Comparison of ENCODE assay signal across 14 mouse cellular contexts in genomic region chr3:89224796-89225195, GRCm38 (mm10). TPM values are rescaled to one million over a fixed set of nuclear protein-coding genes. Genes with fewer than 3 reads are reported as not detected.
DNase-seq lines count a peak whose midpoint lies in the region; ATAC-seq and TF ChIP-seq lines count a peak whose summit lies in the region.
"Had no signal": no experiment of that assay in that cellular context is flagged by ENCODE, and none has a peak within 500 bp of the region (broad histone marks: within the 10 kb centered on the region; RNA-seq: fewer than 3 reads in every experiment).

No protein-coding gene starts in this region.

- peaks cover 11% of the 10 kb centered on the region for H3K4me1 ChIP-seq in lung, postnatal 0 days (ENCODE audit: insufficient read depth, low read depth, low read length)
- H3K4me1 ChIP-seq in forebrain, embryonic 12.5 days: peaks cover 76% of the 10 kb centered on the region
- peaks cover 12% of the 10 kb centered on the region; the same call in 1 of the 2 replicates for H3K4me1 ChIP-seq in hindbrain, postnatal 0 days (ENCODE audit: insufficient read depth, low read length)
- peaks cover 52% of the 10 kb centered on the region for H3K4me1 ChIP-seq in olfactory bulb, adult 2 months (ENCODE audit: control insufficient read depth, insufficient read depth, low read length)

- H3K27me3 ChIP-seq in lung, postnatal 0 days (replicated peaks; ENCODE audit: insufficient read depth, low read length): no peaks in the 10 kb centered on the region
- H3K27me3 ChIP-seq in forebrain, embryonic 12.5 days: no peaks in the 10 kb centered on the region
- H3K27me3 ChIP-seq in hindbrain, postnatal 0 days (ENCODE audit: insufficient read depth, low read length): no peaks in the 10 kb centered on the region
- H3K27me3 ChIP-seq: Patski had no signal

- H3K36me3 ChIP-seq in lung, postnatal 0 days (ENCODE audit: insufficient read depth, low read length): no peaks in the 10 kb centered on the region
- H3K36me3 ChIP-seq in forebrain, embryonic 12.5 days (replicated peaks): peaks cover 49% of the 10 kb centered on the region
- H3K36me3 ChIP-seq in hindbrain, postnatal 0 days (ENCODE audit: insufficient read depth, low read length): no peaks in the 10 kb centered on the region

- no peak for TF ChIP-seq CTCF in lung, postnatal 0 days (IDR thresholded peaks at IDR 0.05)
- TF ChIP-seq CTCF in hindbrain, postnatal 0 days (IDR thresholded peaks at IDR 0.05; ENCODE audit: low read depth): no peak
- no peak for TF ChIP-seq CTCF in olfactory bulb, adult 2 months (IDR thresholded peaks at IDR 0.05; ENCODE audit: insufficient read depth, low read depth, low read length)

- peak overlapping the region; percentile 27; the same call in 1 of the 2 replicates for H3K4me2 ChIP-seq in lung, postnatal 0 days (replicated peaks; ENCODE audit: low read depth, low read length)
- H3K4me2 ChIP-seq in forebrain, embryonic 12.5 days: peak overlapping the region; percentile 95
- H3K4me2 ChIP-seq in hindbrain, postnatal 0 days (ENCODE audit: low read depth, low read length): peak overlapping the region; percentile 68

- no peak for TF ChIP-seq EP300 in lung, postnatal 0 days (IDR thresholded peaks at IDR 0.05)

- H3K27ac ChIP-seq in lung, postnatal 0 days (ENCODE audit: low read length): no peak overlapping the region
- peak overlapping the region; percentile 98 for H3K27ac ChIP-seq in forebrain, embryonic 12.5 days
- peak overlapping the region; percentile 78 for H3K27ac ChIP-seq in hindbrain, postnatal 0 days
- peak overlapping the region; percentile 92 for H3K27ac ChIP-seq in olfactory bulb, adult 2 months (ENCODE audit: insufficient read depth, low read depth, low read length)

- 55% methylated on average over 11 of the region's 11 CpGs for WGBS in lung, postnatal 0 days
- WGBS in forebrain, embryonic 12.5 days: 30% methylated on average over 11 of the region's 11 CpGs
- 29% methylated on average over 11 of the region's 11 CpGs for WGBS in hindbrain, postnatal 0 days
- 44% methylated on average over 11 of the region's 11 CpGs for WGBS in olfactory bulb, adult 2 months

- no peak overlapping the region for H3K4me3 ChIP-seq in lung, postnatal 0 days (ENCODE audit: low read depth, low read length)
- H3K4me3 ChIP-seq in forebrain, embryonic 12.5 days (replicated peaks): peak overlapping the region; percentile 76
- peak overlapping the region; percentile 40 for H3K4me3 ChIP-seq in hindbrain, postnatal 0 days (ENCODE audit: low read length)
- peak overlapping the region; percentile 45 for H3K4me3 ChIP-seq in olfactory bulb, adult 2 months (ENCODE audit: insufficient read depth, low read depth, low read length)
- H3K4me3 ChIP-seq: megakaryocyte, embryonic 14.5 days had no signal

- no peak overlapping the region for H3K9ac ChIP-seq in lung, postnatal 0 days (replicated peaks; ENCODE audit: low read depth)
- H3K9ac ChIP-seq in forebrain, embryonic 12.5 days: peak overlapping the region; percentile 92
- peak overlapping the region; percentile 41 for H3K9ac ChIP-seq in hindbrain, postnatal 0 days (replicated peaks; ENCODE audit: low read length)

- ATAC-seq in lung, postnatal 0 days: no peak
- ATAC-seq in forebrain, embryonic 12.5 days (ENCODE audit: low FRiP score): no peak
- ATAC-seq in hindbrain, postnatal 0 days: no peak
- no peak for ATAC-seq in CD4-positive, CD25-positive, alpha-beta regulatory T cell, adult 4 months
- ATAC-seq: Patski had no signal

- TF ChIP-seq POLR2A in olfactory bulb, adult 2 months (IDR thresholded peaks at IDR 0.05; ENCODE audit: insufficient read depth, low read depth, low read length): no peak

- no peak for DNase-seq in lung, postnatal 0 days (ENCODE audit: low spot score)
- no peak for DNase-seq in lung, postnatal 14 days
- no peak for DNase-seq in hindbrain, postnatal 0 days (ENCODE audit: low spot score)
- no peak for DNase-seq in right cerebral cortex, adult 2 months (ENCODE audit: low spot score in 2 of 2)
- no peak for DNase-seq in embryo, embryonic 11 days
- DNase-seq: cerebellum, postnatal 10 days; gastrocnemius, postnatal 25 days; layer of hippocampus, postnatal 36 days; spleen, adult 18-20 months had no signal

- no peaks in the 10 kb centered on the region for H3K9me3 ChIP-seq in lung, postnatal 0 days (ENCODE audit: low read length)
- no peaks in the 10 kb centered on the region for H3K9me3 ChIP-seq in forebrain, embryonic 12.5 days
- no peaks in the 10 kb centered on the region for H3K9me3 ChIP-seq in hindbrain, postnatal 0 days (ENCODE audit: low read length)
- H3K9me3 ChIP-seq: megakaryocyte, embryonic 14.5 days had no signal

RNA-seq across cellular contexts. Expression of gene Mtx1, which starts 2.1 kb away (rescaled TPM):
- polyA plus RNA-seq in lung, postnatal 0 days (2015; fragmentation: Nextera tagmentation; extraction: Ambion mirVana): 99.3 and 116 TPM in 2 replicates
- 185 and 194 TPM in 2 replicates for polyA plus RNA-seq in forebrain, embryonic 12.5 days (2016; fragmentation: Nextera tagmentation; extraction: Ambion mirVana)
- total RNA-seq in hindbrain, postnatal 0 days (2014; rRNA removed): 103 and 130 TPM in 2 replicates
- 186 TPM in 2 replicates for polyA plus RNA-seq in hindbrain, postnatal 0 days (2015; fragmentation: Nextera tagmentation; extraction: Ambion mirVana)
- not detected in 2 replicates for polyA plus RNA-seq in olfactory bulb, adult 2 months (2012; ENCODE audit: insufficient read depth, insufficient read length, low replicate concordance, missing spikeins)
- 100 to 1,000 TPM in 1 of 2 experiments, 10 to 100 TPM in 1; 78.8 to 144 TPM for polyA plus RNA-seq in CD4-positive, CD25-positive, alpha-beta regulatory T cell, adult 4 months (2017; shearing (Covaris generic))

RNA-seq across cellular contexts. Expression of gene Muc1, which starts 4.1 kb away (rescaled TPM):
- 300 and 307 TPM in 2 replicates for polyA plus RNA-seq in lung, postnatal 0 days (2015; fragmentation: Nextera tagmentation; extraction: Ambion mirVana)
- 3.8 and 4.7 TPM in 2 replicates for polyA plus RNA-seq in forebrain, embryonic 12.5 days (2016; fragmentation: Nextera tagmentation; extraction: Ambion mirVana)
- total RNA-seq in hindbrain, postnatal 0 days (2014; rRNA removed): 1.9 TPM in 2 replicates
- 0.82 and 1.5 TPM in 2 replicates for polyA plus RNA-seq in hindbrain, postnatal 0 days (2015; fragmentation: Nextera tagmentation; extraction: Ambion mirVana)
- polyA plus RNA-seq in olfactory bulb, adult 2 months (2012; ENCODE audit: insufficient read depth, insufficient read length, low replicate concordance, missing spikeins): not detected in 2 replicates
- 1 to 10 TPM; 1.1 to 2.0 TPM for polyA plus RNA-seq in CD4-positive, CD25-positive, alpha-beta regulatory T cell, adult 4 months (2017; shearing (Covaris generic))

RNA-seq across cellular contexts. Expression of gene Thbs3, which starts 9.8 kb away (rescaled TPM):
- polyA plus RNA-seq in lung, postnatal 0 days (2015; fragmentation: Nextera tagmentation; extraction: Ambion mirVana): 77.3 and 77.7 TPM in 2 replicates
- polyA plus RNA-seq in forebrain, embryonic 12.5 days (2016; fragmentation: Nextera tagmentation; extraction: Ambion mirVana): 95.1 and 97.9 TPM in 2 replicates
- total RNA-seq in hindbrain, postnatal 0 days (2014; rRNA removed): 29.4 and 37.9 TPM in 2 replicates
- 36.8 and 37.2 TPM in 2 replicates for polyA plus RNA-seq in hindbrain, postnatal 0 days (2015; fragmentation: Nextera tagmentation; extraction: Ambion mirVana)
- not detected in 2 replicates for polyA plus RNA-seq in olfactory bulb, adult 2 months (2012; ENCODE audit: insufficient read depth, insufficient read length, low replicate concordance, missing spikeins)
- polyA plus RNA-seq in CD4-positive, CD25-positive, alpha-beta regulatory T cell, adult 4 months (2017; shearing (Covaris generic)): 1 to 10 TPM; 3.4 to 3.6 TPM

RNA-seq across cellular contexts. Expression of gene Krtcap2, which starts 21.0 kb away (rescaled TPM):
- polyA plus RNA-seq in lung, postnatal 0 days (2015; fragmentation: Nextera tagmentation; extraction: Ambion mirVana): 282 and 309 TPM in 2 replicates
- polyA plus RNA-seq in forebrain, embryonic 12.5 days (2016; fragmentation: Nextera tagmentation; extraction: Ambion mirVana): 249 and 252 TPM in 2 replicates
- 74.9 and 111 TPM in 2 replicates for total RNA-seq in hindbrain, postnatal 0 days (2014; rRNA removed)
- 250 and 268 TPM in 2 replicates for polyA plus RNA-seq in hindbrain, postnatal 0 days (2015; fragmentation: Nextera tagmentation; extraction: Ambion mirVana)
- not detected in 2 replicates for polyA plus RNA-seq in olfactory bulb, adult 2 months (2012; ENCODE audit: insufficient read depth, insufficient read length, low replicate concordance, missing spikeins)
- polyA plus RNA-seq in CD4-positive, CD25-positive, alpha-beta regulatory T cell, adult 4 months (2017; shearing (Covaris generic)): 100 to 1,000 TPM; 258 to 319 TPM

RNA-seq across cellular contexts. Expression of gene Trim46, which starts 21.3 kb away (rescaled TPM):
- 1.8 and 2.1 TPM in 2 replicates for polyA plus RNA-seq in lung, postnatal 0 days (2015; fragmentation: Nextera tagmentation; extraction: Ambion mirVana)
- polyA plus RNA-seq in forebrain, embryonic 12.5 days (2016; fragmentation: Nextera tagmentation; extraction: Ambion mirVana): 25.1 and 26.6 TPM in 2 replicates
- 97.9 and 101 TPM in 2 replicates for total RNA-seq in hindbrain, postnatal 0 days (2014; rRNA removed)
- polyA plus RNA-seq in hindbrain, postnatal 0 days (2015; fragmentation: Nextera tagmentation; extraction: Ambion mirVana): 42.9 and 49.8 TPM in 2 replicates
- not detected in 2 replicates for polyA plus RNA-seq in olfactory bulb, adult 2 months (2012; ENCODE audit: insufficient read depth, insufficient read length, low replicate concordance, missing spikeins)
- 1 to 10 TPM; 4.0 to 7.0 TPM for polyA plus RNA-seq in CD4-positive, CD25-positive, alpha-beta regulatory T cell, adult 4 months (2017; shearing (Covaris generic))

Comparison
In these comparisons a context has a peak if more than half of its experiments do, and no peak if none do; other contexts are left out.
1. H3K4me2 ChIP-seq: peak in every context shown above with its lines; median percentile 95 in forebrain, embryonic 12.5 days; 68 in hindbrain, postnatal 0 days; 27 in lung, postnatal 0 days.
2. RNA of gene Mtx1, which starts 2.1 kb away (polyA plus RNA-seq): 185 to 194 TPM in forebrain, embryonic 12.5 days, 186 TPM in hindbrain, postnatal 0 days, 78.8 to 144 TPM in CD4-positive, CD25-positive, alpha-beta regulatory T cell, adult 4 months and 99.3 to 116 TPM in lung, postnatal 0 days; not detected in olfactory bulb, adult 2 months; every median in the first group is over 10 times any median in the second.
3. RNA of gene Muc1, which starts 4.1 kb away (polyA plus RNA-seq): 300 to 307 TPM in lung, postnatal 0 days; 3.8 to 4.7 TPM in forebrain, embryonic 12.5 days, 1.1 to 2.0 TPM in CD4-positive, CD25-positive, alpha-beta regulatory T cell, adult 4 months, 0.82 to 1.5 TPM in hindbrain, postnatal 0 days and not detected in olfactory bulb, adult 2 months; every median in the first group is over 10 times any median in the second.